Mouse (Mus musculus) layer of hippocampus, adult 11-12 months (tissue): Measurements from ENCODE around the gene Tbcb.
"Not testable (repeated sequence)": the region's sequence is repeated elsewhere in the genome, so short reads cannot be mapped to it uniquely, and the experiment has no call there.

Experiments used
- DNase-seq: peaks from one replicate; pipeline ENCODE4 v3.0.0; 2022; ENCODE audit warnings: low spot score

Tbcb gene

GRCm38 (mm10) chr7:30222205-30222604 lies 9.9 kb downstream of the Tbcb start:
- DNase-seq = no peak

GRCm38 (mm10) chr7:30221433-30221832 lies 10.6 kb downstream of the Tbcb start:
- no peak for DNase-seq

GRCm38 (mm10) chr7:30220008-30220356 lies 12.1 kb downstream of the Tbcb start:
- no peak for DNase-seq

- peak; percentile 29 for DNase-seq
Observed at GRCm38 (mm10) chr7:30219293-30220007, 12.6 kb downstream of the Tbcb start.

GRCm38 (mm10) chr7:30217277-30217676 lies 14.8 kb downstream of the Tbcb start:
- DNase-seq = no peak

- DNase-seq = peak; percentile 65
Observed at GRCm38 (mm10) chr7:30216723-30217151, 15.3 kb downstream of the Tbcb start.

GRCm38 (mm10) chr7:30215875-30216274 lies 16.2 kb downstream of the Tbcb start:
- DNase-seq = no peak

GRCm38 (mm10) chr7:30213881-30214280 lies 18.2 kb downstream of the Tbcb start:
- DNase-seq = no peak

- no peak for DNase-seq
Observed at GRCm38 (mm10) chr7:30211025-30211424, 21.0 kb downstream of the Tbcb start.

- not testable (repeated sequence) for DNase-seq
Observed at GRCm38 (mm10) chr7:30206364-30206763, 25.7 kb downstream of the Tbcb start.

GRCm38 (mm10) chr7:30205383-30205782 lies 26.7 kb downstream of the Tbcb start:
- peak; percentile 74 for DNase-seq

- DNase-seq = no peak
Observed at GRCm38 (mm10) chr7:30204380-30204779, 27.7 kb downstream of the Tbcb start.

GRCm38 (mm10) chr7:30202895-30203690 lies 29.0 kb downstream of the Tbcb start:
- DNase-seq = no peak

- DNase-seq = not testable (repeated sequence)
Observed at GRCm38 (mm10) chr7:30200661-30201060, 31.4 kb downstream of the Tbcb start.

GRCm38 (mm10) chr7:30200200-30200599 lies 31.9 kb downstream of the Tbcb start:
- DNase-seq = no peak

GRCm38 (mm10) chr7:30199498-30200139 lies 32.5 kb downstream of the Tbcb start:
- DNase-seq = no peak

GRCm38 (mm10) chr7:30198481-30198971 lies 33.5 kb downstream of the Tbcb start, which contains the start of gene Capns1:
TSS of gene Capns1 (minus strand) at chr7:30198811.
- DNase-seq = peak; percentile 57

- DNase-seq = no peak
Observed at GRCm38 (mm10) chr7:30197592-30198129, 34.4 kb downstream of the Tbcb start.

- DNase-seq = no peak
Observed at GRCm38 (mm10) chr7:30196171-30196570, 35.9 kb downstream of the Tbcb start.

- DNase-seq = no peak
Observed at GRCm38 (mm10) chr7:30195461-30195860, 36.6 kb downstream of the Tbcb start.

- peak; percentile 94 for DNase-seq
Observed at GRCm38 (mm10) chr7:30194884-30195283, 37.2 kb downstream of the Tbcb start.

GRCm38 (mm10) chr7:30194101-30194831 lies 37.8 kb downstream of the Tbcb start:
- DNase-seq = peak; percentile 46
